Mouse (Mus musculus) brain, embryonic 14.5 days (tissue): ENCODE results near the gene Bmper.
A peak's percentile ranks its signal among the peaks of the same experiment; 100 is the strongest.

Experiments used
- CTCF ChIP-seq: fragments of 200-500 bp; IDR thresholded peaks from 2 replicates; pipeline ENCODE4 v1.5.1; 2012; ENCODE audit warnings: inconsistent platforms, mild to moderate bottlenecking, moderate library complexity, borderline replicate concordance; ENCODE audit not compliant: insufficient read depth, insufficient read length; ENCODE audit errors: extremely low read depth
- POLR2A ChIP-seq: fragments of 200-500 bp; IDR thresholded peaks from 2 replicates; pipeline ENCODE4 v1.6.1; 2012; ENCODE audit warnings: mild to moderate bottlenecking, inconsistent platforms, borderline replicate concordance; ENCODE audit not compliant: poor library complexity, insufficient read depth, insufficient read length, severe bottlenecking; ENCODE audit errors: extremely low read depth

DNA sequence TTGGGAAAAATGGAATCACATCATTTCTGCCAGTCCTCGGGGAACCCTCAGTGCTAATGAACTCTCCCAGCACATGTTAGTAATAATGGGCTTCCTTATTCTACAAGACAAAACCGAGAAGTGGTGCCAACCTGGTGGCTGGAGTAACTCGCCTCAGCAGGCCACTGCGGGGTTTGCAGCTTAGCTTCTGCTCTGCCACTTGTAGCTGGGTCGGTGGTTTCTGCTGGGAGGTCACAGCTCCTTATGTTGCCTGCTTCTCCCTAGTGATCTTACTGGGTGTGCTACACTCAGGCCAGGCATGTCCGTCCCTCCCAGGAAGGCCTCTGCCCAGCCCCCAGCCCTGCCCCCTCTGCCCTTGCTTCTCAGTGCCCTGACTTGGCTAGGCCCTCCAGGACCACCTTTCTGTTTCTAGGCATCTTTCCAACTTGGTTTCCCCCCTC, 155.9 kb downstream of the Bmper start:
- TF ChIP-seq CTCF (peak; percentile 30; the same call in 1 of the 2 replicates), POLR2A (no peak)
